Mouse (Mus musculus): ENCODE results near the gene Psph. TPM values are rescaled to one million over a fixed set of nuclear protein-coding genes. Genes with fewer than 3 reads are reported as not detected.

Gene Psph
- total and polyA plus RNA-seq, 2 experiments from 2014 or later: 33.1 to 40.3 TPM

- TF ChIP-seq CTCF (IDR thresholded peaks at IDR 0.05): no peak
- no peak overlapping the region for H3K4me3 ChIP-seq (ENCODE audit: low read depth, low read length)
- no peaks in the 10 kb centered on the region for H3K9me3 ChIP-seq (ENCODE audit: low read length)
- H3K27ac ChIP-seq (ENCODE audit: low read depth, low read length): no peak overlapping the region
- DNase-seq (ENCODE audit: low spot score) (no peak), ATAC-seq (ENCODE audit: low FRiP score) (no peak)
- 81% methylated on average over 6 of the region's 6 CpGs for WGBS
- peaks cover 50% of the 10 kb centered on the region for H3K36me3 ChIP-seq (ENCODE audit: insufficient read depth, low read length)
- no peak overlapping the region for H3K4me2 ChIP-seq (ENCODE audit: low read depth, low read length, poor library complexity, severe bottlenecking)
- no peaks in the 10 kb centered on the region for H3K27me3 ChIP-seq (ENCODE audit: insufficient read depth, low read length)
- no peaks in the 10 kb centered on the region for H3K4me1 ChIP-seq (ENCODE audit: insufficient read depth, low read length)
- no peak overlapping the region for H3K9ac ChIP-seq (replicated peaks; ENCODE audit: low read length, poor library complexity, severe bottlenecking)
Observed at GRCm38 (mm10) chr5:129744050-129744449, 43.2 kb downstream of the Psph start.

- ATAC-seq (ENCODE audit: low FRiP score): no peak
- H3K4me1 ChIP-seq (ENCODE audit: insufficient read depth, low read length): no peaks in the 10 kb centered on the region
- H3K4me3 ChIP-seq (ENCODE audit: low read depth, low read length): no peak overlapping the region
- no peak for TF ChIP-seq CTCF (IDR thresholded peaks at IDR 0.05)
- H3K36me3 ChIP-seq (ENCODE audit: insufficient read depth, low read length): peaks cover 42% of the 10 kb centered on the region
- H3K9me3 ChIP-seq (ENCODE audit: low read length): no peaks in the 10 kb centered on the region
- DNase-seq (ENCODE audit: low spot score): no peak
- H3K4me2 ChIP-seq (ENCODE audit: low read depth, low read length, poor library complexity, severe bottlenecking): no peak overlapping the region
- WGBS: 91% methylated on average over 7 of the region's 7 CpGs
- H3K27ac ChIP-seq (ENCODE audit: low read depth, low read length): no peak overlapping the region
- H3K9ac ChIP-seq (replicated peaks; ENCODE audit: low read length, poor library complexity, severe bottlenecking): no peak overlapping the region
- no peaks in the 10 kb centered on the region for H3K27me3 ChIP-seq (ENCODE audit: insufficient read depth, low read length)
Observed at GRCm38 (mm10) chr5:129742903-129743488, 44.3 kb downstream of the Psph start.

GRCm38 (mm10) chr5:129740976-129741375, 46.3 kb downstream of the Psph start:
- Histone ChIP-seq H3K27ac (ENCODE audit: low read depth, low read length) (no peak overlapping the region), H3K9me3 (ENCODE audit: low read length) (no peaks in the 10 kb centered on the region), H3K4me3 (ENCODE audit: low read depth, low read length) (no peak overlapping the region), H3K36me3 (ENCODE audit: insufficient read depth, low read length) (peaks cover 31% of the 10 kb centered on the region), H3K27me3 (ENCODE audit: insufficient read depth, low read length) (no peaks in the 10 kb centered on the region), H3K4me2 (ENCODE audit: low read depth, low read length, poor library complexity, severe bottlenecking) (no peak overlapping the region), H3K9ac (replicated peaks; ENCODE audit: low read length, poor library complexity, severe bottlenecking) (no peak overlapping the region), H3K4me1 (ENCODE audit: insufficient read depth, low read length) (no peaks in the 10 kb centered on the region)
- 100% methylated on average over 1 of the region's 1 CpGs for WGBS
- ATAC-seq (ENCODE audit: low FRiP score) (no peak), DNase-seq (ENCODE audit: low spot score) (peak; percentile 63)
- TF ChIP-seq CTCF (IDR thresholded peaks at IDR 0.05): peak; percentile 79

- Histone ChIP-seq H3K4me2 (ENCODE audit: low read depth, low read length, poor library complexity, severe bottlenecking) (no peak overlapping the region), H3K4me1 (ENCODE audit: insufficient read depth, low read length) (peaks cover 4% of the 10 kb centered on the region; the same call in 1 of the 2 replicates), H3K9me3 (ENCODE audit: low read length) (no peaks in the 10 kb centered on the region), H3K36me3 (ENCODE audit: insufficient read depth, low read length) (no peaks in the 10 kb centered on the region), H3K27me3 (ENCODE audit: insufficient read depth, low read length) (no peaks in the 10 kb centered on the region), H3K4me3 (ENCODE audit: low read depth, low read length) (no peak overlapping the region), H3K9ac (replicated peaks; ENCODE audit: low read length, poor library complexity, severe bottlenecking) (no peak overlapping the region), H3K27ac (ENCODE audit: low read depth, low read length) (no peak overlapping the region)
- no peak for ATAC-seq (ENCODE audit: low FRiP score)
- no peak for TF ChIP-seq CTCF (IDR thresholded peaks at IDR 0.05)
- DNase-seq (ENCODE audit: low spot score): no peak
- 87% methylated on average over 5 of the region's 5 CpGs for WGBS
Observed at GRCm38 (mm10) chr5:129731021-129731420, 56.2 kb downstream of the Psph start.

GRCm38 (mm10) chr5:129730344-129730743, 56.9 kb downstream of the Psph start:
- H3K36me3 ChIP-seq (ENCODE audit: insufficient read depth, low read length): no peaks in the 10 kb centered on the region
- no peak for TF ChIP-seq CTCF (IDR thresholded peaks at IDR 0.05)
- no peak overlapping the region for H3K4me2 ChIP-seq (ENCODE audit: low read depth, low read length, poor library complexity, severe bottlenecking)
- no peak overlapping the region for H3K4me3 ChIP-seq (ENCODE audit: low read depth, low read length)
- ATAC-seq (ENCODE audit: low FRiP score): no peak
- no peak overlapping the region for H3K9ac ChIP-seq (replicated peaks; ENCODE audit: low read length, poor library complexity, severe bottlenecking)
- no peaks in the 10 kb centered on the region for H3K9me3 ChIP-seq (ENCODE audit: low read length)
- WGBS: 79% methylated on average over 11 of the region's 11 CpGs
- DNase-seq (ENCODE audit: low spot score): no peak
- no peak overlapping the region for H3K27ac ChIP-seq (ENCODE audit: low read depth, low read length)
- no peaks in the 10 kb centered on the region for H3K27me3 ChIP-seq (ENCODE audit: insufficient read depth, low read length)
- peaks cover 4% of the 10 kb centered on the region; the same call in 1 of the 2 replicates for H3K4me1 ChIP-seq (ENCODE audit: insufficient read depth, low read length)

GRCm38 (mm10) chr5:129729286-129729685, 58.0 kb downstream of the Psph start:
- no peak for ATAC-seq (ENCODE audit: low FRiP score)
- no peak for TF ChIP-seq CTCF (IDR thresholded peaks at IDR 0.05)
- WGBS: 62% methylated on average over 11 of the region's 11 CpGs
- Histone ChIP-seq H3K36me3 (ENCODE audit: insufficient read depth, low read length) (no peaks in the 10 kb centered on the region), H3K27me3 (ENCODE audit: insufficient read depth, low read length) (no peaks in the 10 kb centered on the region), H3K9me3 (ENCODE audit: low read length) (no peaks in the 10 kb centered on the region), H3K4me3 (ENCODE audit: low read depth, low read length) (no peak overlapping the region), H3K9ac (replicated peaks; ENCODE audit: low read length, poor library complexity, severe bottlenecking) (no peak overlapping the region), H3K4me2 (ENCODE audit: low read depth, low read length, poor library complexity, severe bottlenecking) (no peak overlapping the region), H3K27ac (ENCODE audit: low read depth, low read length) (no peak overlapping the region), H3K4me1 (ENCODE audit: insufficient read depth, low read length) (peaks cover 4% of the 10 kb centered on the region; the same call in 1 of the 2 replicates)
- DNase-seq (ENCODE audit: low spot score): no peak

Measured in midbrain, postnatal 0 days (tissue).